Mouse (Mus musculus): ENCODE results near the gene Wfdc5. TPM values are rescaled to one million over a fixed set of nuclear protein-coding genes. Genes with fewer than 3 reads are reported as not detected.

Gene Wfdc5
- not detected in 2 replicates for polyA plus RNA-seq (2015; fragmentation: Nextera tagmentation; extraction: Ambion mirVana)

GRCm38 (mm10) chr2:164182692-164183255 is at the start of gene Wfdc5:
Gene Wfdc5, minus strand, starts transcription at chr2:164182742.
- Histone ChIP-seq H3K27ac (ENCODE audit: low read depth) (no peak within 1 kb of the TSS), H3K4me3 (ENCODE audit: low read depth, low read length) (no peak within 1 kb of the TSS), H3K36me3 (replicated peaks; ENCODE audit: insufficient read depth, low read length) (no peaks in the 10 kb centered on the region), H3K27me3 (ENCODE audit: insufficient read depth, low read length) (no peaks in the 10 kb centered on the region), H3K4me2 (ENCODE audit: low read depth, low read length) (no peak within 1 kb of the TSS), H3K9ac (replicated peaks) (no peak within 1 kb of the TSS), H3K9me3 (ENCODE audit: low read length) (no peaks in the 10 kb centered on the region), H3K4me1 (ENCODE audit: insufficient read depth) (no peaks in the 10 kb centered on the region)
- WGBS (ENCODE audit: insufficient replicate concordance): 69% methylated on average over 7 of the region's 7 CpGs
- no peak for ATAC-seq
- TF ChIP-seq EP300 (IDR thresholded peaks at IDR 0.05; ENCODE audit: low read depth): no peak
- TF ChIP-seq CTCF (IDR thresholded peaks at IDR 0.05; ENCODE audit: low read depth): no peak
- no peak for DNase-seq

DNA sequence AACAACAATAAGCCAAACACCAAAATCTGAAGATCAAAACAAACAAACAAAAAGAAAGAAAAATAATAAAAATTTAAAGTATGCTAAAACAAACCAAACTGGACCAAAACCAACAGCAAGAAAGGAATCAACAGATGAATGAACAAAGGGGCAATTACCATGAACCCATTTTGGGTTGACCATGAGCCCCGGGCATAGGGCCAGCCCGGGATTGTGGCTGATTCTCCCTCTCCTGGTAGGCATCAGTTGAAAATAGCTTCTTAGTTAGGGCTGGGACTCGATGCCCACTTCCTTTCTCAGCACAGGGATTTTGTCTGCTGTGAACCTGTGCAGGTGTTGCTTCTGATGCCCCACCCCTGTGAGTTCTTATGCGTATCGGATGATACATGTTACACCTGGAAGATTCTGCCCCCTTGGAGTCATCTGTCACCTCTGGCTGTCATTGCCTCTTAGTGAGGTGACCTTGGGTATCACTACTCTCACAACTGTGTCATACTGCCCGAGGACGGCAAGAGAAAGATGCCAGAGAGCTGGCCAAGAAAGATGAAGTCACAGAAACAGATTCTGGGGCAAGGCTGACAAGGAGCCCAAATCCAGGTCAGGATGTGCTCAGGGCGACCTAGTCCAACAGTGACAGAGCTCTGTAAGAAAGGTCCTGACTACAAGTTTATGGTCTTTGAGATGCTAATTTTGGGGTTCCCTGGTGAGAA is 46.0 kb upstream of the Wfdc5 start:
- TF ChIP-seq EP300 (IDR thresholded peaks at IDR 0.05; ENCODE audit: low read depth) (no peak), CTCF (IDR thresholded peaks at IDR 0.05; ENCODE audit: low read depth) (no peak)
- H3K9ac ChIP-seq (replicated peaks): no peak overlapping the region
- no peak for ATAC-seq
- H3K4me2 ChIP-seq (ENCODE audit: low read depth, low read length): no peak overlapping the region
- 73% methylated on average over 8 of the region's 8 CpGs for WGBS (ENCODE audit: insufficient replicate concordance)
- H3K4me1 ChIP-seq (ENCODE audit: insufficient read depth): no peaks in the 10 kb centered on the region
- H3K27ac ChIP-seq (ENCODE audit: low read depth): no peak overlapping the region
- no peaks in the 10 kb centered on the region for H3K9me3 ChIP-seq (ENCODE audit: low read length)
- no peak for DNase-seq
- no peaks in the 10 kb centered on the region for H3K27me3 ChIP-seq (ENCODE audit: insufficient read depth, low read length)
- H3K4me3 ChIP-seq (ENCODE audit: low read depth, low read length): no peak overlapping the region
- H3K36me3 ChIP-seq (replicated peaks; ENCODE audit: insufficient read depth, low read length): no peaks in the 10 kb centered on the region

DNA sequence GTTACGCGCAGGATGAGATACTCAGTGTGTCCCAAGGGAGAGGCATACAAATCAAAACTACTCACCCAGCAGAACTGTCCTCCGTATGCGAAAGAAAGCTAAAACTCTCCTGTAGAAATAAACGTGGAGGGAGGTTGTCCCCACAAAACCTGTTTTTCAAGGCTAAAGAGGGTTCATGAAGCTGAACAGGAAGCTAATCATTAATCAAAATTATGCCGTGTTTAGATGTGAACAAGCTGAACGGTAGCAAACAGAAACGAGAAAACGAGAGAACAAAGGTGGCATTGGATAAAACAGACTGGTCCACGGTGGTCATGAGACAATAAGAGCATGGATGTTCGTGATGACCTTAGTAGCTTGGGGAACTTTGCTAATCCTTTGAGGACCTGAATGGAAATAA is 39.0 kb upstream of the Wfdc5 start, which contains the start of gene Wfdc15b:
TSS of gene Wfdc15b (minus strand) at position 139 of the 400 bp plus-strand sequence.
- H3K4me1 ChIP-seq (ENCODE audit: insufficient read depth): no peaks in the 10 kb centered on the region
- ATAC-seq: no peak
- 64% methylated on average over 11 of the region's 11 CpGs for WGBS (ENCODE audit: insufficient replicate concordance)
- no peaks in the 10 kb centered on the region for H3K27me3 ChIP-seq (ENCODE audit: insufficient read depth, low read length)
- H3K4me2 ChIP-seq (ENCODE audit: low read depth, low read length): no peak within 1 kb of the TSS
- H3K4me3 ChIP-seq (ENCODE audit: low read depth, low read length): no peak within 1 kb of the TSS
- no peak within 1 kb of the TSS for H3K9ac ChIP-seq (replicated peaks)
- DNase-seq: no peak
- no peak for TF ChIP-seq CTCF (IDR thresholded peaks at IDR 0.05; ENCODE audit: low read depth)
- no peak for TF ChIP-seq EP300 (IDR thresholded peaks at IDR 0.05; ENCODE audit: low read depth)
- H3K9me3 ChIP-seq (ENCODE audit: low read length): no peaks in the 10 kb centered on the region
- no peaks in the 10 kb centered on the region for H3K36me3 ChIP-seq (replicated peaks; ENCODE audit: insufficient read depth, low read length)
- H3K27ac ChIP-seq (ENCODE audit: low read depth): no peak within 1 kb of the TSS

DNA sequence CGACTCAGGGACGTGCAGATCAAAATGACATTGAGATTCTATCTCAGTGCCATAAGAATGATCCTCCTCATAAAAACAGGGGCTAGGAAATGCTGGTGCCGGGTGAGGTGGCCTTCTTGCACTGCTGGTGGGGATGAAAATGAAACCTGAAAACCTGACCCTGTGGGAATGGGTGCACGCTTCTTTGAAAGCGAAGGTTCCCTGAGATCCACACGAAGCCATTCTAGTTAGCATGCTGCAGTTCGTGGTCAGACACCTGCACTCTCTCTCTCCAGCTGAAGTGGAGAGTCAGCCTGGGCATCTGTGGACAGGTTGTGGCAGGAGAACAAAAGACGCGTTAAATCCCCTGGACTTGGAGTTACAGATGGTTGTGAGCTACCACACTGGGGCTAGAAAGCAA is 36.8 kb upstream of the Wfdc5 start:
- Histone ChIP-seq H3K9me3 (ENCODE audit: low read length) (no peaks in the 10 kb centered on the region), H3K4me3 (ENCODE audit: low read depth, low read length) (no peak overlapping the region), H3K4me1 (ENCODE audit: insufficient read depth) (no peaks in the 10 kb centered on the region), H3K27me3 (ENCODE audit: insufficient read depth, low read length) (no peaks in the 10 kb centered on the region), H3K9ac (replicated peaks) (no peak overlapping the region), H3K36me3 (replicated peaks; ENCODE audit: insufficient read depth, low read length) (no peaks in the 10 kb centered on the region), H3K4me2 (ENCODE audit: low read depth, low read length) (no peak overlapping the region), H3K27ac (ENCODE audit: low read depth) (no peak overlapping the region)
- DNase-seq (no peak), ATAC-seq (no peak)
- 74% methylated on average over 9 of the region's 9 CpGs for WGBS (ENCODE audit: insufficient replicate concordance)
- TF ChIP-seq EP300 (IDR thresholded peaks at IDR 0.05; ENCODE audit: low read depth) (no peak), CTCF (IDR thresholded peaks at IDR 0.05; ENCODE audit: low read depth) (no peak)

GRCm38 (mm10) chr2:164212711-164213110 is 30.2 kb upstream of the Wfdc5 start:
- WGBS (ENCODE audit: insufficient replicate concordance): 84% methylated on average over 5 of the region's 5 CpGs
- H3K27ac ChIP-seq (ENCODE audit: low read depth): no peak overlapping the region
- H3K4me3 ChIP-seq (ENCODE audit: low read depth, low read length): no peak overlapping the region
- no peak overlapping the region for H3K9ac ChIP-seq (replicated peaks)
- TF ChIP-seq CTCF (IDR thresholded peaks at IDR 0.05; ENCODE audit: low read depth): no peak
- TF ChIP-seq EP300 (IDR thresholded peaks at IDR 0.05; ENCODE audit: low read depth): no peak
- ATAC-seq (no peak), DNase-seq (no peak)
- no peaks in the 10 kb centered on the region for H3K27me3 ChIP-seq (ENCODE audit: insufficient read depth, low read length)
- 0 out of 2 replicates have a peak, but pooled peaks cover 3% of the 10 kb centered on the region for H3K9me3 ChIP-seq (ENCODE audit: low read length)
- no peaks in the 10 kb centered on the region for H3K36me3 ChIP-seq (replicated peaks; ENCODE audit: insufficient read depth, low read length)
- H3K4me1 ChIP-seq (ENCODE audit: insufficient read depth): no peaks in the 10 kb centered on the region
- no peak overlapping the region for H3K4me2 ChIP-seq (ENCODE audit: low read depth, low read length)

DNA sequence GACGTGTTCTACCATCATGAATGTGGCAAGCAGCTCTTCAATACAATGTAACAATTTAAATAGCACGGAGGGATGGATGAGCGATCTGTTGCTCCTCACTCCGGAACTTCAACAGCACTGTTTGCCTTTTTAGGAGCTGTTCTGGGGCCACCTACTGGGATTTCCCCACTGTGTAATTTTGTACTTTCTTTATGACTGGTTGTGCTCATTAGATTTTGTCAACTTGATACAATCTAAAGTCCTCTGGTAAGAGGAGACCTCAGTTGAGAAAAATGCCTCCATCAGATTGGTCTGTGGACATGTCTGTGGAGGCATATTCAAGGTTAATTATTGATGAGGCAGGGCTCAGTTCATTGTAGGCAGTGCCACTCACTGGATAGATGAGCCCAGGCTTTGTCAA is 28.4 kb upstream of the Wfdc5 start:
- no peak overlapping the region for H3K4me2 ChIP-seq (ENCODE audit: low read depth, low read length)
- no peak overlapping the region for H3K4me3 ChIP-seq (ENCODE audit: low read depth, low read length)
- no peaks in the 10 kb centered on the region for H3K27me3 ChIP-seq (ENCODE audit: insufficient read depth, low read length)
- ATAC-seq (no peak), DNase-seq (no peak)
- 0 out of 2 replicates have a peak, but pooled peaks cover 3% of the 10 kb centered on the region for H3K9me3 ChIP-seq (ENCODE audit: low read length)
- H3K36me3 ChIP-seq (replicated peaks; ENCODE audit: insufficient read depth, low read length): no peaks in the 10 kb centered on the region
- TF ChIP-seq CTCF (IDR thresholded peaks at IDR 0.05; ENCODE audit: low read depth) (no peak), EP300 (IDR thresholded peaks at IDR 0.05; ENCODE audit: low read depth) (no peak)
- H3K27ac ChIP-seq (ENCODE audit: low read depth): no peak overlapping the region
- H3K9ac ChIP-seq (replicated peaks): no peak overlapping the region
- H3K4me1 ChIP-seq (ENCODE audit: insufficient read depth): no peaks in the 10 kb centered on the region
- 77% methylated on average over 4 of the region's 4 CpGs for WGBS (ENCODE audit: insufficient replicate concordance)

All from liver, postnatal 0 days (tissue).